Mouse (Mus musculus) heart, embryonic 15.5 days (tissue): ENCODE data around the gene Prss2. TPM values are rescaled to one million over a fixed set of nuclear protein-coding genes. Genes with fewer than 3 reads are reported as not detected.
A peak's percentile ranks its signal among the peaks of the same experiment; 100 is the strongest.

Experiments used
- ATAC-seq: fragments of 200-750 bp; cut with Nextera tagmentation; replicated peaks from 2 replicates; pipeline ENCODE4 v1.8.0; 2017; ENCODE audit warnings: low read depth, moderate TSS enrichment; ENCODE audit not compliant: insufficient number of reproducible peaks, insufficient read depth, low FRiP score
- H3K27ac ChIP-seq: fragments of 300-500 bp; sonication (generic); 2 replicates; pipeline ENCODE4 v1.5.1; 2015; ENCODE audit warnings: mild to moderate bottlenecking, inconsistent platforms
- H3K27me3 ChIP-seq: fragments of 300-500 bp; sonication (generic); 2 replicates; pipeline ENCODE4 v1.6.1; 2015; ENCODE audit warnings: inconsistent platforms
- H3K36me3 ChIP-seq: fragments of 300-500 bp; sonication (generic); 2 replicates; pipeline ENCODE4 v1.6.1; 2015; ENCODE audit warnings: mild to moderate bottlenecking, inconsistent platforms
- H3K4me1 ChIP-seq: fragments of 300-500 bp; sonication (generic); replicated peaks from 2 replicates; pipeline ENCODE4 v1.6.1; 2015; ENCODE audit warnings: inconsistent platforms
- H3K4me2 ChIP-seq: fragments of 300-500 bp; sonication (generic); 2 replicates; pipeline ENCODE4 v1.6.1; 2015; ENCODE audit warnings: inconsistent platforms, mild to moderate bottlenecking, moderate library complexity
- H3K4me3 ChIP-seq: fragments of 300-500 bp; sonication (generic); 2 replicates; pipeline ENCODE4 v1.5.1; 2015; ENCODE audit warnings: mild to moderate bottlenecking, inconsistent platforms
- H3K9ac ChIP-seq: fragments of 300-500 bp; sonication (generic); 2 replicates; pipeline ENCODE4 v1.6.1; 2015; ENCODE audit warnings: mild to moderate bottlenecking, inconsistent platforms
- H3K9me3 ChIP-seq: fragments of 300-500 bp; sonication (generic); replicated peaks from 2 replicates; pipeline ENCODE4 v1.6.1; 2016; ENCODE audit warnings: inconsistent platforms
- WGBS: fragments of 180-500 bp; shearing (Covaris S2); methylation state at CpG from one replicate; pipeline ENCODE4 v1.1.7; 2015; ENCODE audit warnings: mixed read lengths; 5-methylcytosine and 5-hydroxymethylcytosine counted together
- polyA plus RNA-seq: library from polyadenylated mRNA; unstranded; fragments of >200 nt; fragmentation: Nextera tagmentation; extraction: Ambion mirVana; gene quantifications from 2 replicates; pipeline ENCODE4 v1.2.1, GENCODE M21; 2015

Gene Prss2
- polyA plus RNA-seq, 1 experiment from 2014 or later: not detected

- Histone ChIP-seq H3K27me3 (peaks cover 8% of the 10 kb centered on the region), H3K4me1 (peaks cover 6% of the 10 kb centered on the region), H3K9me3 (no peaks in the 10 kb centered on the region), H3K4me3 (no peak overlapping the region), H3K27ac (no peak overlapping the region), H3K9ac (no peak overlapping the region), H3K36me3 (no peaks in the 10 kb centered on the region), H3K4me2 (no peak overlapping the region)
- ATAC-seq: no peak
Observed at GRCm38 (mm10) chr6:41540746-41541145, 19.2 kb downstream of the Prss2 start.

- 60% methylated on average over 1 of the region's 1 CpGs for WGBS
- Histone ChIP-seq H3K27me3 (peaks cover 8% of the 10 kb centered on the region), H3K4me1 (peaks cover 6% of the 10 kb centered on the region), H3K9ac (no peak overlapping the region), H3K4me3 (no peak overlapping the region), H3K36me3 (no peaks in the 10 kb centered on the region), H3K9me3 (no peaks in the 10 kb centered on the region), H3K4me2 (no peak overlapping the region), H3K27ac (no peak overlapping the region)
- no peak; the same call in 1 of the 2 replicates for ATAC-seq
Observed at GRCm38 (mm10) chr6:41541746-41542145, 20.2 kb downstream of the Prss2 start.

- Histone ChIP-seq H3K4me3 (peak overlapping the region; percentile 43), H3K9me3 (no peaks in the 10 kb centered on the region), H3K36me3 (no peaks in the 10 kb centered on the region), H3K4me2 (peak overlapping the region; percentile 64), H3K4me1 (peaks cover 6% of the 10 kb centered on the region), H3K27ac (no peak overlapping the region), H3K9ac (peak overlapping the region; percentile 43; the same call in 1 of the 2 replicates), H3K27me3 (peaks cover 8% of the 10 kb centered on the region)
- no peak for ATAC-seq
- 21% methylated on average over 3 of the region's 3 CpGs for WGBS
Observed at GRCm38 (mm10) chr6:41542983-41543382, 21.4 kb downstream of the Prss2 start.

- Histone ChIP-seq H3K27ac (no peak overlapping the region), H3K4me1 (peaks cover 6% of the 10 kb centered on the region), H3K27me3 (peaks cover 8% of the 10 kb centered on the region), H3K9me3 (no peaks in the 10 kb centered on the region), H3K9ac (peak overlapping the region; percentile 43), H3K4me3 (peak overlapping the region; percentile 43), H3K36me3 (no peaks in the 10 kb centered on the region), H3K4me2 (peak overlapping the region; percentile 64)
- no peak for ATAC-seq
- WGBS: 4% methylated on average over 28 of the region's 28 CpGs
Observed at GRCm38 (mm10) chr6:41543411-41544050, 21.9 kb downstream of the Prss2 start.

DNA sequence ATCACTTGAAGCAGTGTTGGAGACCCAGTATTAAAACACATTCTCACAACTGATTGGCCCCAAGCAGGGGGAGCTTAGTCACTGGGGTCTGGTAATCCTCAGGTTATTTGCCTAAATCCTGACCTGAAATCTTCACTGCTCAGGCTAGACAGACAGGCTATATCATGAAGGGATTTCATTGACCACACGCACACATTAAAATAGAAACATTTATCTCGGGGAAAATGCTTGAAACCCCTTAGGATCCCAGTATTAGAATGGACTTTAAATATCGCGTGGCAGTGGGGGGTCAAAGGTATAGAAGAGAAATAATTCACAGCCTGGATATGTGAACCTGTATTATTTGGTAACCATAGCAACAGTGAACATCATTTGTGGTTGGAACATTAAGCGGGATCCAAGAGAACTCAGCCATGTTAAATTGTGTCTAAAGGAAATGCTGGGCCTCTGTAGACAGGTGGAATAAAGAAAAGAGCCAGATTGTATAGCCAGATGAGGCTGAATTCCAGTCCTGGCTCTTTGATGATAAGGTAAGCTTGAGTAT lies 22.9 kb downstream of the Prss2 start:
- no peak overlapping the region for H3K4me2 ChIP-seq
- ATAC-seq: no peak
- H3K36me3 ChIP-seq: no peaks in the 10 kb centered on the region
- 76% methylated on average over 5 of the region's 5 CpGs for whole genome bisulfite sequencing
- H3K9me3 ChIP-seq: no peaks in the 10 kb centered on the region
- no peak overlapping the region for H3K9ac ChIP-seq
- H3K4me3 ChIP-seq: peak overlapping the region; percentile 43
- peaks cover 6% of the 10 kb centered on the region for H3K4me1 ChIP-seq
- peaks cover 8% of the 10 kb centered on the region for H3K27me3 ChIP-seq
- no peak overlapping the region for H3K27ac ChIP-seq

DNA sequence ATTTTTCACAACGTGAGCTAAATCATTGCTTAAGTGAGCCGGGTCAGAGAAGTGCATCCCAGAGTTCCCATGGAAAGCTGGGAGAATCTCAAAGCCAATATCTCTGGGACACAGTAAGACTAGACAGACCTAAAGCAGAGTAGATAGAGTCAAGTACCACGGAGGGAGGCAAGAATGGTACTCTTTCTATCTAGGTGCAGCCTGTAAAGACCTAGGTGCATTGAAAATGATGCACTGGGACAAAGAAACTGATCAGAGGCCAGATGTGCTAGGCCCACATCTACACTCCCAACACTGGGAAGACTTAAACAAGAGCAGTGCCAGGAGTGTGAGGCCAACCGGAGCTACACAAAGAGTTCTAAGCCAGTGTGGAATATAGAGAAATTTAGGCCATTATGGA lies 23.7 kb downstream of the Prss2 start:
- no peak overlapping the region for H3K9ac ChIP-seq
- H3K27ac ChIP-seq: no peak overlapping the region
- WGBS: 80% methylated on average over 4 of the region's 4 CpGs
- no peak overlapping the region for H3K4me2 ChIP-seq
- H3K4me1 ChIP-seq: peaks cover 6% of the 10 kb centered on the region
- H3K36me3 ChIP-seq: no peaks in the 10 kb centered on the region
- H3K4me3 ChIP-seq: no peak overlapping the region; the same call in 1 of the 2 replicates
- peaks cover 8% of the 10 kb centered on the region for H3K27me3 ChIP-seq
- ATAC-seq: no peak
- H3K9me3 ChIP-seq: no peaks in the 10 kb centered on the region

GRCm38 (mm10) chr6:41547056-41547650 lies 25.6 kb downstream of the Prss2 start:
- Histone ChIP-seq H3K9ac (no peak overlapping the region), H3K27me3 (peaks cover 8% of the 10 kb centered on the region), H3K4me3 (no peak overlapping the region), H3K36me3 (no peaks in the 10 kb centered on the region), H3K9me3 (no peaks in the 10 kb centered on the region), H3K27ac (no peak overlapping the region), H3K4me2 (no peak overlapping the region), H3K4me1 (peaks cover 6% of the 10 kb centered on the region)
- no peak for ATAC-seq
- WGBS: 77% methylated on average over 5 of the region's 5 CpGs

DNA sequence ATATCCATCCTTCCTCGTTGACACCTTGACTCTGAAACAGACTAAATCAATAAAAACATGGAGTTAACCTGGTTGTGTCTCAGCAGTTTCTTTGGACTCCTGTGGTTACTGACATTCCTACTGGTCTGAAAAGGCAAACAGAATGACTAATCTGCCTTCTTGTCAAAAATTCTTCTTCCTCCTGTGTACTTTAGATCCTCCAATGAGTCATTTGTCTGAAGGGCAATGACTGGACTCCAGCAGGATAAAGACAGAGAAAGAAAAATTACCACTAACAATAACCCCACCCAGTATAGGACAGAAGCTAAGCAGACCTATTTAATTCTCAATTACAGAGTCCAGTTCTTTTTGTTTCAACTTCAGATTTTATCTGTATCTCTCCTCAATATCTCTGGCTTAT lies 26.7 kb downstream of the Prss2 start:
- 59% methylated on average over 1 of the region's 1 CpGs for WGBS
- H3K4me1 ChIP-seq: peaks cover 4% of the 10 kb centered on the region
- no peak overlapping the region for H3K4me3 ChIP-seq
- no peak overlapping the region for H3K4me2 ChIP-seq
- no peak overlapping the region for H3K9ac ChIP-seq
- no peak overlapping the region for H3K27ac ChIP-seq
- no peaks in the 10 kb centered on the region for H3K36me3 ChIP-seq
- H3K9me3 ChIP-seq: no peaks in the 10 kb centered on the region
- no peak for ATAC-seq
- peaks cover 4% of the 10 kb centered on the region; the same call in 1 of the 2 replicates for H3K27me3 ChIP-seq

DNA sequence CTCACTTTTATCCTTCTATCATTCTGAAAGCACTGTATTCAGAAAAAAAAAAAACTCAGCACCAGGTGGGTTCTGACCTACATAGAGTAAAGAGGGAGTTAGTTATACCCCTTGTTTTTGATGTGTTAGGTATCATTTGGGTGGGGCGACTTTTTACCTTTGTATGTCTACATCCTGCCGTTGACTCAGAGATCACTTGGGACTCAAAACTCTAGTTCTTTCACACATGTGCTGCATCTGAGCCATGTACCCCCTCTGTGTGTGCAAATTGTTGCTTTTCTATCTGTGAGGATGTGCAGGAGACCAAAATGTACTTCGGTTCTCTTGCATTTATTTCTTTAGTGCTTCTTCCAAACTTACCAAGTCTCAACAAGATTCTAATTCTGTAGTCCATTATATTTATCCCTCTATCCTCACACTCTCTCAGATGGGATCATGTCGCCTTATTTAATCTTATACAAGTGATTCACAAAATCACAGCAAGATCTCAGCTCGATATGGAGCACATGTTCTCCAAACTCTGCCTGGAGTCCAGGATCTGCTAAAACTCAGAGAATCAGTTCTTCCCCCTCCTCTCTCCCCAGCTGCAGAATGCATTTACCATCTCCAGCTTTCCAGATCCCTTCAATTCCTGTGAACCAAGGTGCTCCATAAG lies 31.9 kb downstream of the Prss2 start:
- Histone ChIP-seq H3K27me3 (no peaks in the 10 kb centered on the region), H3K9ac (no peak overlapping the region), H3K4me2 (no peak overlapping the region), H3K4me3 (no peak overlapping the region), H3K9me3 (no peaks in the 10 kb centered on the region), H3K36me3 (no peaks in the 10 kb centered on the region), H3K4me1 (no peaks in the 10 kb centered on the region), H3K27ac (no peak overlapping the region; the same call in 1 of the 2 replicates)
- ATAC-seq: no peak
- WGBS: 61% methylated on average over 5 of the region's 5 CpGs

- no peak overlapping the region for H3K27ac ChIP-seq
- H3K4me3 ChIP-seq: no peak overlapping the region
- no peaks in the 10 kb centered on the region for H3K4me1 ChIP-seq
- 67% methylated on average over 7 of the region's 7 CpGs for WGBS
- no peaks in the 10 kb centered on the region for H3K27me3 ChIP-seq
- no peak overlapping the region for H3K9ac ChIP-seq
- ATAC-seq: peak; percentile 33; the same call in 1 of the 2 replicates
- no peaks in the 10 kb centered on the region for H3K9me3 ChIP-seq
- H3K4me2 ChIP-seq: no peak overlapping the region
- H3K36me3 ChIP-seq: no peaks in the 10 kb centered on the region
Observed at GRCm38 (mm10) chr6:41554295-41555169, 32.9 kb downstream of the Prss2 start.

DNA sequence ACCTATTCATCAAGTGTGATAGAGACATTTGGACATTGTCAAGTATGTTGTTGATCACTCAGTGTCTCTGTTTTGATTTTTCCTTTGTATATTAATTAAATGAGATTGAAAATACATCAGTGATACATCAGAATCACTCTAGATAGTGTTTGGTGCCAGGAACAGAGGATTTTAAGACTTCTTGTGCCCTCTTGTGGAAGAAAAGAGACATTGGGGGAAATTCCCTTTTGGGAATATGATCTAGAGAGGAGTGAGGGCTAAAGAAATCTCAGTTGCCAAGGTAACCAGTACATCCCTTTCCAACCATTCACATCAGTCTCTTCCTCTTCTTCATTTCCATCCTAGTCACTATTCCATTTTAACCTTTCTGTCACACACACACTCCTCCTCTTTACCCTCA lies 34.8 kb downstream of the Prss2 start:
- no peaks in the 10 kb centered on the region for H3K27me3 ChIP-seq
- no peak overlapping the region for H3K4me2 ChIP-seq
- no peak for ATAC-seq
- no peak overlapping the region for H3K4me3 ChIP-seq
- no peak overlapping the region for H3K9ac ChIP-seq
- no peaks in the 10 kb centered on the region for H3K9me3 ChIP-seq
- H3K36me3 ChIP-seq: no peaks in the 10 kb centered on the region
- no peaks in the 10 kb centered on the region for H3K4me1 ChIP-seq
- H3K27ac ChIP-seq: no peak overlapping the region
